ENCODE assay signal across 8 mouse cellular contexts in genomic region chr15:100616221-100616620, GRCm38 (mm10). TPM values are rescaled to one million over a fixed set of nuclear protein-coding genes. Genes with fewer than 3 reads are reported as not detected.
DNase-seq lines count a peak whose midpoint lies in the region; ATAC-seq and TF ChIP-seq lines count a peak whose summit lies in the region.

No protein-coding gene starts in this region.

- no peaks in the 10 kb centered on the region for H3K9me3 ChIP-seq in megakaryocyte, embryonic 14.5 days
- no peaks in the 10 kb centered on the region for H3K9me3 ChIP-seq in limb, embryonic 13.5 days
- no peaks in the 10 kb centered on the region for H3K9me3 ChIP-seq in stomach, embryonic 16.5 days (replicated peaks; ENCODE audit: control insufficient read depth, low read length)

- no peak for DNase-seq in cerebellum, adult 2 months
- DNase-seq in cerebellum, adult 8-10 months, result no peak
- DNase-seq in gastrocnemius, postnatal 14 days, result no peak
- no peak for DNase-seq in cerebellum, postnatal 14 days

- intact Hi-C loops in gastrocnemius, postnatal 14 days (cut with DNase I; ENCODE audit: low total_unique reads), result no loop called here

- peak overlapping the region; percentile 85 for H3K9ac ChIP-seq in limb, embryonic 13.5 days
- peak overlapping the region; percentile 97 for H3K9ac ChIP-seq in stomach, embryonic 16.5 days (ENCODE audit: low read length)

- no peak for TF ChIP-seq POLR2A in cerebellum, adult 2 months (IDR thresholded peaks at IDR 0.05; ENCODE audit: borderline replicate concordance, insufficient read depth, low read length)

- no peaks in the 10 kb centered on the region for H3K27me3 ChIP-seq in cerebellum, adult 2 months (ENCODE audit: control insufficient read depth, insufficient read depth, low read length)
- H3K27me3 ChIP-seq in megakaryocyte, embryonic 14.5 days (replicated peaks), result no peaks in the 10 kb centered on the region
- H3K27me3 ChIP-seq in limb, embryonic 13.5 days, result peaks cover 6% of the 10 kb centered on the region; the same call in 1 of the 2 replicates
- no peaks in the 10 kb centered on the region for H3K27me3 ChIP-seq in stomach, embryonic 16.5 days (ENCODE audit: control insufficient read depth, insufficient read depth, low read length)

- peaks cover 49% of the 10 kb centered on the region for H3K36me3 ChIP-seq in megakaryocyte, embryonic 14.5 days (replicated peaks; ENCODE audit: low read length)
- peaks cover 35% of the 10 kb centered on the region for H3K36me3 ChIP-seq in limb, embryonic 13.5 days
- H3K36me3 ChIP-seq in stomach, embryonic 16.5 days (ENCODE audit: control insufficient read depth, insufficient read depth, low read length), result peaks cover 13% of the 10 kb centered on the region; the same call in 1 of the 2 replicates

- H3K4me3 ChIP-seq in cerebellum, adult 2 months (replicated peaks; ENCODE audit: insufficient read depth, low read depth, low read length), result peak overlapping the region; percentile 91
- H3K4me3 ChIP-seq in megakaryocyte, embryonic 14.5 days (replicated peaks), result peak overlapping the region; percentile 100
- H3K4me3 ChIP-seq in limb, embryonic 13.5 days, result peak overlapping the region; percentile 69
- H3K4me3 ChIP-seq in stomach, embryonic 16.5 days (replicated peaks; ENCODE audit: low read length), result peak overlapping the region; percentile 89

- H3K4me2 ChIP-seq in limb, embryonic 13.5 days (replicated peaks), result peak overlapping the region; percentile 75
- H3K4me2 ChIP-seq in stomach, embryonic 16.5 days (ENCODE audit: low read depth, low read length), result peak overlapping the region; percentile 86

- peak overlapping the region; percentile 92 for H3K27ac ChIP-seq in cerebellum, adult 2 months (ENCODE audit: insufficient read depth, low read length)
- H3K27ac ChIP-seq in limb, embryonic 13.5 days, result peak overlapping the region; percentile 91
- peak overlapping the region; percentile 100 for H3K27ac ChIP-seq in stomach, embryonic 16.5 days (ENCODE audit: low read length)

- WGBS in cerebellum, adult 2 months, result under 1% methylated on average over 19 of the region's 19 CpGs
- under 1% methylated on average over 19 of the region's 19 CpGs for WGBS in limb, embryonic 13.5 days
- WGBS in stomach, embryonic 16.5 days, result under 1% methylated on average over 19 of the region's 19 CpGs

- H3K4me1 ChIP-seq in cerebellum, adult 2 months (ENCODE audit: control insufficient read depth, insufficient read depth, low read length), result no peaks in the 10 kb centered on the region
- peaks cover 65% of the 10 kb centered on the region for H3K4me1 ChIP-seq in megakaryocyte, embryonic 14.5 days
- peaks cover 20% of the 10 kb centered on the region for H3K4me1 ChIP-seq in limb, embryonic 13.5 days
- H3K4me1 ChIP-seq in stomach, embryonic 16.5 days (ENCODE audit: control insufficient read depth, insufficient read depth, low read length), result peaks cover 14% of the 10 kb centered on the region

- ATAC-seq in megakaryocyte, adult 5-6 weeks (ENCODE audit: poor library complexity, severe bottlenecking), result no peak
- ATAC-seq in limb, embryonic 13.5 days (ENCODE audit: low FRiP score, low read depth), result peak; percentile 10; the same call in 1 of the 2 replicates
- ATAC-seq in stomach, embryonic 16.5 days (ENCODE audit: insufficient read depth, low FRiP score), result no peak

- no peak for TF ChIP-seq CTCF in cerebellum, adult 2 months (IDR thresholded peaks at IDR 0.05; ENCODE audit: borderline replicate concordance, insufficient read depth, low read depth, low read length)

RNA-seq across cellular contexts. Expression of gene Dazap2, which starts 1.1 kb away (rescaled TPM):
- polyA plus RNA-seq in cerebellum, adult 2 months (2012; rRNA removed), result 214 and 220 TPM in 2 replicates
- 28.5 and 32.0 TPM in 2 replicates for polyA plus RNA-seq in megakaryocyte, embryonic 14.5 days (2012; ENCODE audit: insufficient read depth, low replicate concordance)
- 576 and 578 TPM in 2 replicates for total RNA-seq in megakaryocyte, adult 5-6 weeks (2015)
- total RNA-seq in megakaryocyte, adult 5-6 weeks (2017), result 242 and 284 TPM in 2 replicates
- 134 and 143 TPM in 2 replicates for polyA plus RNA-seq in limb, embryonic 13.5 days (2015; fragmentation: Nextera tagmentation; extraction: Ambion mirVana)
- polyA plus RNA-seq in stomach, embryonic 16.5 days (2015; fragmentation: Nextera tagmentation; extraction: Ambion mirVana), result 194 and 213 TPM in 2 replicates
- total RNA-seq in gastrocnemius, postnatal 14 days (2021), result 10 to 100 TPM; 58.7 to 62.1 TPM

RNA-seq across cellular contexts. Expression of gene Pou6f1, which starts 16.4 kb away (rescaled TPM):
- polyA plus RNA-seq in cerebellum, adult 2 months (2012; rRNA removed), result 63.9 and 64.5 TPM in 2 replicates
- polyA plus RNA-seq in megakaryocyte, embryonic 14.5 days (2012; ENCODE audit: insufficient read depth, low replicate concordance), result 1.6 and 2.9 TPM in 2 replicates
- 1.0 and 1.1 TPM in 2 replicates for total RNA-seq in megakaryocyte, adult 5-6 weeks (2015)
- 0.37 and 0.73 TPM in 2 replicates for total RNA-seq in megakaryocyte, adult 5-6 weeks (2017)
- polyA plus RNA-seq in limb, embryonic 13.5 days (2015; fragmentation: Nextera tagmentation; extraction: Ambion mirVana), result 10.0 and 11.1 TPM in 2 replicates
- polyA plus RNA-seq in stomach, embryonic 16.5 days (2015; fragmentation: Nextera tagmentation; extraction: Ambion mirVana), result 3.5 and 5.3 TPM in 2 replicates
- total RNA-seq in gastrocnemius, postnatal 14 days (2021), result 1 to 10 TPM; 7.6 to 9.7 TPM

RNA-seq across cellular contexts. Expression of gene Smagp, which starts 20.5 kb away (rescaled TPM):
- polyA plus RNA-seq in cerebellum, adult 2 months (2012; rRNA removed), result 3.3 and 3.7 TPM in 2 replicates
- 57.2 and 75.5 TPM in 2 replicates for polyA plus RNA-seq in megakaryocyte, embryonic 14.5 days (2012; ENCODE audit: insufficient read depth, low replicate concordance)
- 1.1 and 3.2 TPM in 2 replicates for total RNA-seq in megakaryocyte, adult 5-6 weeks (2015)
- total RNA-seq in megakaryocyte, adult 5-6 weeks (2017), result 0.51 and 4.5 TPM in 2 replicates
- 8.5 and 9.8 TPM in 2 replicates for polyA plus RNA-seq in limb, embryonic 13.5 days (2015; fragmentation: Nextera tagmentation; extraction: Ambion mirVana)
- polyA plus RNA-seq in stomach, embryonic 16.5 days (2015; fragmentation: Nextera tagmentation; extraction: Ambion mirVana), result 40.6 and 51.8 TPM in 2 replicates
- 1 to 10 TPM; 6.0 to 6.4 TPM for total RNA-seq in gastrocnemius, postnatal 14 days (2021)

RNA-seq across cellular contexts. Expression of gene Bin2, which starts 53.1 kb away (rescaled TPM):
- polyA plus RNA-seq in cerebellum, adult 2 months (2012; rRNA removed), result 3.0 and 4.1 TPM in 2 replicates
- 2,082 and 2,619 TPM in 2 replicates for polyA plus RNA-seq in megakaryocyte, embryonic 14.5 days (2012; ENCODE audit: insufficient read depth, low replicate concordance)
- 309 and 324 TPM in 2 replicates for total RNA-seq in megakaryocyte, adult 5-6 weeks (2015)
- total RNA-seq in megakaryocyte, adult 5-6 weeks (2017), result 275 and 304 TPM in 2 replicates
- polyA plus RNA-seq in limb, embryonic 13.5 days (2015; fragmentation: Nextera tagmentation; extraction: Ambion mirVana), result 2.1 and 2.4 TPM in 2 replicates
- 6.0 and 6.3 TPM in 2 replicates for polyA plus RNA-seq in stomach, embryonic 16.5 days (2015; fragmentation: Nextera tagmentation; extraction: Ambion mirVana)
- total RNA-seq in gastrocnemius, postnatal 14 days (2021), result under 1 TPM; 0.53 to 0.89 TPM
